9 mouse cellular contexts compared by ENCODE assay signal in the genomic region with DNA sequence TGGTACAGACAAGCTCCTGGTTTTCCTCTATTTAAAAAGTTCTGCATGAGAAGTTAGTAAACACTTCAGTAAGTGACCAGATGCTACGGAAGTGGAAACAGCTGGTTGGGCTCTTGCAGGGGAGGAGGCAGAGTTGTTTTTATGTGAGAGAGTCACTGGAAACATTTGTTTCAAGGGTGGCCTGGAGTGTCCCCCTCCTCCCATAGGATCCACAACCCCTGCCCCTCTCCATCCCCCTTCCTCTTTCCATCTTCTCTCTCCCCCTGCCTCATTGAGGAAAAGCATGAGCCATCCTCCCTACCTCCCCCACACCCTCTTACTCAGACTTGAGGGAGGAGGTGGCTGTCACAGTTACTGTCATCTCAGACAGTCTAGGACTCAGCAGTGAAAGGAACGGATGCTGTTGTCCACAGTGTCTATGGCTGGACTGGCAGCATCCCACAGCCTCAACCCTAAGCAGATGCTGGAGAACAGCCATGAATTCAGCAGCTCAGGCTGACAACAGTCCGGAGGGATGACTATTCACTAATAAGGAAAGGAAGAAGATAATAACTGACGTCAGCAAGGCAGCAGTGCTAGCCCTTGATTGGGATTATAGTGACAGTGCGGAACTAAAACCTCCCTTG.
DNase-seq lines count a peak whose midpoint lies in the region; ATAC-seq and TF ChIP-seq lines count a peak whose summit lies in the region.
"Had no signal": no experiment of that assay in that cellular context is flagged by ENCODE, and none has a peak within 500 bp of the region (broad histone marks: within the 10 kb centered on the region; RNA-seq: fewer than 3 reads in every experiment).

No protein-coding gene starts in this region.

- no peak overlapping the region for H3K4me2 ChIP-seq in hindbrain, embryonic 14.5 days (replicated peaks)
- no peak overlapping the region for H3K4me2 ChIP-seq in heart, postnatal 0 days (ENCODE audit: low read depth, low read length)
- H3K4me2 ChIP-seq in limb, embryonic 11.5 days (ENCODE audit: low read depth, severe bottlenecking), result no peak overlapping the region
- no peak overlapping the region for H3K4me2 ChIP-seq in stomach, embryonic 16.5 days (ENCODE audit: low read depth, low read length)
- H3K4me2 ChIP-seq: neural tube, embryonic 12.5 days had no signal

- H3K4me3 ChIP-seq in hindbrain, embryonic 10.5 days, result no peak overlapping the region
- no peak overlapping the region for H3K4me3 ChIP-seq in hindbrain, embryonic 14.5 days (replicated peaks; ENCODE audit: low read length)
- H3K4me3 ChIP-seq in heart, postnatal 0 days (ENCODE audit: low read depth, low read length), result no peak overlapping the region
- H3K4me3 ChIP-seq in limb, embryonic 11.5 days (ENCODE audit: low read depth, low read length), result no peak overlapping the region
- H3K4me3 ChIP-seq in stomach, embryonic 16.5 days (replicated peaks; ENCODE audit: low read length), result no peak overlapping the region
- H3K4me3 ChIP-seq: neural tube, embryonic 12.5 days had no signal

- no peaks in the 10 kb centered on the region for H3K9me3 ChIP-seq in hindbrain, embryonic 10.5 days
- H3K9me3 ChIP-seq in hindbrain, embryonic 14.5 days (ENCODE audit: control insufficient read depth, low read length), result no peaks in the 10 kb centered on the region
- H3K9me3 ChIP-seq in heart, postnatal 0 days (replicated peaks; ENCODE audit: control insufficient read depth, low read length), result no peaks in the 10 kb centered on the region
- no peaks in the 10 kb centered on the region for H3K9me3 ChIP-seq in limb, embryonic 11.5 days (ENCODE audit: control insufficient read depth, low read length)
- H3K9me3 ChIP-seq in stomach, embryonic 16.5 days (replicated peaks; ENCODE audit: control insufficient read depth, low read length), result no peaks in the 10 kb centered on the region
- H3K9me3 ChIP-seq: neural tube, embryonic 12.5 days had no signal

- ATAC-seq in hindbrain, embryonic 14.5 days (ENCODE audit: low FRiP score), result no peak
- ATAC-seq in heart, postnatal 0 days (ENCODE audit: insufficient read depth, low read depth), result peak; percentile 83
- peak; percentile 67; the same call in 1 of the 2 replicates for ATAC-seq in limb, embryonic 11.5 days (ENCODE audit: insufficient number of reproducible peaks, low FRiP score, low TSS enrichment, low read depth)
- peak; percentile 82 for ATAC-seq in stomach, embryonic 16.5 days (ENCODE audit: insufficient read depth, low FRiP score)

- 0 out of 2 replicates have a peak overlapping the region, but pooled peaks have one; percentile 16 for H3K27ac ChIP-seq in hindbrain, embryonic 10.5 days
- no peak overlapping the region for H3K27ac ChIP-seq in hindbrain, embryonic 14.5 days
- peak overlapping the region; percentile 83 for H3K27ac ChIP-seq in heart, postnatal 0 days (ENCODE audit: low read depth)
- H3K27ac ChIP-seq in limb, embryonic 11.5 days (replicated peaks; ENCODE audit: low read depth, low read length), result no peak overlapping the region
- peak overlapping the region; percentile 76 for H3K27ac ChIP-seq in stomach, embryonic 16.5 days (ENCODE audit: low read length)
- H3K27ac ChIP-seq: neural tube, embryonic 12.5 days had no signal

- no peak for DNase-seq in hindbrain, embryonic 10.5 days (ENCODE audit: low spot score)
- no peak for DNase-seq in hindbrain, embryonic 14.5 days (ENCODE audit: low spot score)
- DNase-seq in embryo, embryonic 10.5 days (ENCODE audit: low spot score), result peak; percentile 53
- DNase-seq in heart, postnatal 0 days (ENCODE audit: low spot score), result peak; percentile 74
- DNase-seq in limb, embryonic 11.5 days (ENCODE audit: low spot score), result peak; percentile 47
- DNase-seq in spleen, postnatal 14 days (ENCODE audit: low spot score in 2 of 2), result no peak
- no peak for DNase-seq in cerebellum, postnatal 25 days

- no peaks in the 10 kb centered on the region for H3K27me3 ChIP-seq in hindbrain, embryonic 10.5 days (ENCODE audit: insufficient read depth, poor library complexity, severe bottlenecking)
- no peaks in the 10 kb centered on the region for H3K27me3 ChIP-seq in hindbrain, embryonic 14.5 days (ENCODE audit: control insufficient read depth, insufficient read depth, low read length)
- H3K27me3 ChIP-seq in heart, postnatal 0 days (ENCODE audit: control insufficient read depth, insufficient read depth, low read length), result no peaks in the 10 kb centered on the region
- H3K27me3 ChIP-seq in limb, embryonic 11.5 days (ENCODE audit: control insufficient read depth, insufficient read depth, low read length), result no peaks in the 10 kb centered on the region
- H3K27me3 ChIP-seq in stomach, embryonic 16.5 days (ENCODE audit: control insufficient read depth, insufficient read depth, low read length), result no peaks in the 10 kb centered on the region
- H3K27me3 ChIP-seq: neural tube, embryonic 12.5 days had no signal

- 64% methylated on average over 5 of the region's 5 CpGs for WGBS in hindbrain, embryonic 10.5 days
- WGBS in hindbrain, embryonic 14.5 days, result 62% methylated on average over 5 of the region's 5 CpGs
- WGBS in heart, postnatal 0 days, result 26% methylated on average over 5 of the region's 5 CpGs
- 57% methylated on average over 5 of the region's 5 CpGs for WGBS in limb, embryonic 11.5 days
- WGBS in stomach, embryonic 16.5 days, result 33% methylated on average over 5 of the region's 5 CpGs

- no peaks in the 10 kb centered on the region for H3K36me3 ChIP-seq in hindbrain, embryonic 10.5 days
- H3K36me3 ChIP-seq in hindbrain, embryonic 14.5 days (replicated peaks; ENCODE audit: control insufficient read depth, insufficient read depth), result no peaks in the 10 kb centered on the region
- H3K36me3 ChIP-seq in heart, postnatal 0 days (replicated peaks; ENCODE audit: control insufficient read depth, insufficient read depth, low read length), result no peaks in the 10 kb centered on the region
- no peaks in the 10 kb centered on the region for H3K36me3 ChIP-seq in limb, embryonic 11.5 days (ENCODE audit: control insufficient read depth, insufficient read depth, low read length)
- no peaks in the 10 kb centered on the region for H3K36me3 ChIP-seq in stomach, embryonic 16.5 days (ENCODE audit: control insufficient read depth, insufficient read depth, low read length)
- H3K36me3 ChIP-seq: neural tube, embryonic 12.5 days had no signal

- TF ChIP-seq EP300 in heart, postnatal 0 days (IDR thresholded peaks at IDR 0.05; ENCODE audit: low read depth), result peak; percentile 75

- no peak overlapping the region for H3K9ac ChIP-seq in hindbrain, embryonic 14.5 days
- no peak overlapping the region for H3K9ac ChIP-seq in heart, postnatal 0 days (replicated peaks; ENCODE audit: low read depth, low read length)
- no peak overlapping the region for H3K9ac ChIP-seq in limb, embryonic 11.5 days (ENCODE audit: low read length)
- no peak overlapping the region for H3K9ac ChIP-seq in stomach, embryonic 16.5 days (ENCODE audit: low read length)
- H3K9ac ChIP-seq: neural tube, embryonic 12.5 days had no signal

- no peak for TF ChIP-seq CTCF in heart, postnatal 0 days (IDR thresholded peaks at IDR 0.05; ENCODE audit: low read depth)

- peaks cover 10% of the 10 kb centered on the region for H3K4me1 ChIP-seq in hindbrain, embryonic 10.5 days (replicated peaks)
- H3K4me1 ChIP-seq in hindbrain, embryonic 14.5 days (replicated peaks; ENCODE audit: control insufficient read depth, insufficient read depth, low read length), result no peaks in the 10 kb centered on the region
- no peaks in the 10 kb centered on the region for H3K4me1 ChIP-seq in heart, postnatal 0 days (ENCODE audit: control insufficient read depth, insufficient read depth)
- H3K4me1 ChIP-seq in limb, embryonic 11.5 days (ENCODE audit: control insufficient read depth, insufficient read depth, low read length), result 0 out of 2 replicates have a peak, but pooled peaks cover 4% of the 10 kb centered on the region
- peaks cover 3% of the 10 kb centered on the region; the same call in 1 of the 2 replicates for H3K4me1 ChIP-seq in stomach, embryonic 16.5 days (ENCODE audit: control insufficient read depth, insufficient read depth, low read length)
- H3K4me1 ChIP-seq: neural tube, embryonic 12.5 days had no signal

Comparison
In these comparisons a context has a peak if more than half of its experiments do, and no peak if none do; other contexts are left out.
1. H3K27ac ChIP-seq: peak in hindbrain, embryonic 10.5 days (single experiment), heart, postnatal 0 days (single experiment) and stomach, embryonic 16.5 days (single experiment); none in hindbrain, embryonic 14.5 days (single experiment) and limb, embryonic 11.5 days (single experiment).
2. DNase-seq: peak in embryo, embryonic 10.5 days (single experiment), heart, postnatal 0 days (single experiment) and limb, embryonic 11.5 days (single experiment); none in hindbrain, embryonic 10.5 days (single experiment), hindbrain, embryonic 14.5 days (single experiment), spleen, postnatal 14 days (0 of 2) and cerebellum, postnatal 25 days (0 of 2).